Mouse (Mus musculus) hematopoietic stem cell, adult 5-6 weeks (primary cell): Measurements from ENCODE around the gene Crygd. TPM values are rescaled to one million over a fixed set of nuclear protein-coding genes. Genes with fewer than 3 reads are reported as not detected.
"Not testable (repeated sequence)": the region's sequence is repeated elsewhere in the genome, so short reads cannot be mapped to it uniquely, and the experiment has no call there.

ENCODE experiments used
- ATAC-seq, 2 experiments: fragments of 125-278 bp in 1 of 2; replicated peaks in 1 of 2; 2 replicates each; pipeline ENCODE4 v1.8.0; 2016 to 2017; ENCODE audit warnings: inconsistent platforms in 2 of 2, mild to moderate bottlenecking in 2 of 2, moderate number of reproducible peaks in 2 of 2, low read depth in 1 of 2, moderate TSS enrichment in 1 of 2; ENCODE audit not compliant: low FRiP score in 2 of 2, poor library complexity in 2 of 2, severe bottlenecking in 2 of 2, insufficient read depth in 1 of 2, low TSS enrichment in 1 of 2
- total RNA-seq: library from RNA; stranded (forward); fragments of 172-1452, 232-1000 nt; gene quantifications from 2 replicates; pipeline ENCODE4 v1.2.3, GENCODE M21; 2017

The Crygd gene
- total RNA-seq, 1 experiment from 2014 or later, result not detected

DNA sequence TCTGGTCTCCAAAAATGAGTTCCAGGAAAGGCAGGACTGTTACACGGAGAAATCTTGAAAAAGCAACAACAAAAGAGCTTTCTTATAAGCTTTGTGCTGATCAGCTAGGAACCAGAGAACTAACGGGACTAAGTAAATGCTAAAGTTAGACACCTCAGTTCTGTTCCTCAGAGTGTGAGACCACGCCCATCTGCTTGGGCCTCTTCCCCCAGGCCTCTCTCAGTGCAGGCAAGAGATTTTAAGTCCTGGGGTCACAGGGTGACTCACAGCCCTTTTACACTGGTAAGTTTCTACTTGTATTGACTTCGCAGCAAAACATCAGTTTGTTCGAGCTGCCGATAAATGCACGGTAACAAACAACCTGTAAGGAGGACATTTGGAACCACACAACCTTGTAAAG, 11.6 kb downstream of the Crygd start:
- ATAC-seq, result no peak

DNA sequence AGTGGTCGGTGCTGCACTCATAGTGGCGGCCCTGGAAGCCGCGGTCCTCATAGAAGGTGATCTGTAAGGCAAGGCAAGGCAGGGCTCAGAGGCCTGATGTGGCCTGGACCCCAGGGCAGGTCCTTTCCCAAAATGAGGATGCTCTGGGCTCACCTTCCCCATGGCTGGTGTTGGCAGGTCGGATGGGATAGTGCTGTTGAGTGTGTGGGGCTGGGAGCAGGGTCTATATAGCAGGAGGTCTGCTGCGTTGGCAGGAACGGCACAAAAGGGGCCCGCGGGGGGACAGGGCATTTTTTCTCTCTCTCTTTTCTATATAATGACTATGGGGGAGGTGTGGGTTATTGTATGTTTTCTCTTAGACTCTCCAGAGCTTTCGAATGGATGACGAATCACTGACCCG, 12.3 kb downstream of the Crygd start, which contains the start of gene Cryge:
Gene Cryge (minus strand): TSS at position 198 of the 400 bp plus-strand sequence.
- not testable (repeated sequence) for ATAC-seq

DNA sequence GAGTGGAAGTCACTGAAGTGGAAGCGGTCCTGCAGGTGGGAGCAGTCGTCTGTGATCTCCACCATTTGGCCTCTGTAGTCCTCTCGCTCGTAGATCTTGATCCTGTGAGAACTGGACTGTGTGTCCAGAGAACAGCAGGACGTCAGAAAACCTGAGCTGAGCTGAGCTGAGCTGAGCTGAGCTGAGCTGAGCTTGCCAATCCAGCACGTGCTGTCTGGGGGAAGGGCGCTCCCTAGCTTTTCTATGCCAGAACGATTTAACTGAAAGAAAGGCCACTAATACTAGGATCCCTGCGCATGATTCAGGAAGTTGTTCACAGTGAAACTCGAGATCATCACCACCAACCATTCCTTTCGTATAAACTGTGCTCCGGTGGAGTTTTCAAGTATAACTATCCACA, 14.5 kb downstream of the Crygd start:
- ATAC-seq, result no peak

DNA sequence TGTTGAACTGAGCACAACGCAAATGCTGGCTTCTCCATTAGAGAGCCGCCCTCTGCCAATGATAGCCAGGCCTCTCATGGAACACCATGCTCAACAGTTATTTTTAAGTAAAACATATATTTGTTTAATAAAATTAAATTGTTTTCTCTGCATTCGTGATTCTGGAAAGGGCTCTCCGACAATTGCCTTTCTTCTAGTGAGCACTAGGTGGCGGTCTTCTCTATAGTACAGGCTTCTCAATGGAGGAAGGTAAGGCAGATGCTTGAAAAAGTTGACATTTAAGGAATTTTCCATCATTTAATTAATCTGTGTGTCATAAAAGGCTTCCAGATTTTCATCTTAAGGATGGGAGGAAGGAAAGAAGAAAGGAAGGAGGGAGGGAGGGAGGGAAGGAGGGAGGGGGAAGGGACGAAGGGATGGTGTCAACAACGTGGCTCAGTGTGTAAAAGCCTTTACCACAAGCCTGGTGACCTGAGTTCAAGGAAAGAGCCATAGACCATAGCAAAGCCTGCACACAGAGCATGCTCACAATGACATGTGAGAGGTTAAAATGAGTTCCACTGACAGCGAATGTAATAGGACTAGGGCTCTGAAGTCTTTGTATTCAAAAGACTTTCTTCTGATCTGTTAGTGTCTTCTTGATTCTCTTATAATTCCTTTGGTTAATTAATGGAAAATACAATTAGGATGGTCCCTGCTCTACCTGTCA, 16.7 kb downstream of the Crygd start:
- peak in 1 of 2 experiments; percentile 56; a peak in 2 of 4 replicates for ATAC-seq

DNA sequence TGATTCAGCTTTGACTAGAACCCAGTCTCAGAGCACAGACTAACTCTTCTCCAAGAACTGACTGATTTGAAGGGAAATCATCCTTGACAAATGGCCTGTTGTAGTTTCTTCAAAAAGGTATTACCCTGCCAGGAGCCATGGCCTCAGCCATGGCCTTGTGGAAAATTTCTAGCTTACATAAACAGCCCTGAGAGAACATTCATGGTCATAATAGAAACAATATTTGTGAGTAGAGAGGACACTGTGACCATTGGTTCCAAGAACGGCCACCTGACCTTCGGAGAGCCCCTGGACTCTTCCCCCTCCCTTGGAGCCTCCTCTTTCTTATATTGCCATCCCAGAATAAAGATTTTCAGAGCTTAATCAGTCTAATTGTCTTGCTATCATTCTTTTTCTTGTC, 19.8 kb downstream of the Crygd start:
- no peak for ATAC-seq

DNA sequence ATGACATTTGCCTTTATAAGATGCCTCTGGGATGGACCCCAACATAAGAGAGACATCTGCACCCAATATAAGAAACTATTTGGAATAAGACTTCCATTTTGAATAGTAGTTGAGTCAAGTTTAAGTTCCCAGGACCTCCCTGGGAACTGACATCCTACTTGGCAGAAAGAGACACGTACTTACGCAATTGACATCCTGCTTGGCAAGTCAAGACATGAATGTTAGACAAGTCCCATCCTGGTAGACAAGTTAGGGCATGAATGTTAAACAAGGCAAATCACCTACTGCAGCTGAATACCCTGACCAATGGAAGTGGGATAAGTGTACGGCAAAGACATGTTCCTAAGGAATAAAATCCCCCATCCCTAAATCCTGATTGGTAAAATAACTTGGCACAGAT, 21.4 kb downstream of the Crygd start:
- no peak for ATAC-seq

DNA sequence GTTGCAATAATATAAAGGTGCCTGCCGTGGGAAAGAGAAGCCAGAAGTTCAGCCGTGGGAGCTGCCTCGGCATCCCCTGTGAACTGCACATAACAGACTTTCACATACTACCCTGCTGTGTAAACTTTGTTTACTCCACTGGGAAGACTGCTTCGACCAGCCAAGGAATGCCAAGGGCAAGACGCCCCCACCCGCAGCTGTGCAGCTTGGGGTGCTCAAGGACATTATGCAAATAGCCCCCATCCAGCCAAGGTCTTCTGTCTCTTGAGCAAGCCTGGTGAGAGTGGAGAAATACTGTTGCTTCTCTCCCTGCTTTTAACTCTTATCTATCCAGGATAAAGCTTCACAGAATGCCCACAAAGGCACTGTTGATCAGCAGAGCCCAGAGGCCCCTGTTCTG, 22.4 kb downstream of the Crygd start:
- ATAC-seq, result no peak

DNA sequence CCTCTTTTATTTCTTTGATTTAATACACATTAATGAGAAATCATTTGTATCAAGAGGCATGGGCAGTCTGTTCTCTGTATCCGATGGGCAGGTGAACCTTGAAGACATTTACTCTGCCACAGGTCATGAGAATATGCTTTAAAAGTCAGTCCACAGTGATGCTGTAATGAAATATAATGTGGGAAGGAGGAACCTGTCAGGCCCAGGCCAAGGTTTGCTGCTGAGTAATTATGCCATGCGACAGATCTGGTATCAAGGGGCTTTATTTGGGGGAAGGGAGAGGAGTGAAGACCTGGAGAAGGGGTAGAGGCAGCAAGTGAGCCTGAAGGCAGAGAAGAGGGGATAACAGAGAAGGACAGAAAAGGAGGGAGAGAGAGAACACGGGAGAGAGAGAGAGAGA, 23.6 kb downstream of the Crygd start:
- no peak for ATAC-seq

DNA sequence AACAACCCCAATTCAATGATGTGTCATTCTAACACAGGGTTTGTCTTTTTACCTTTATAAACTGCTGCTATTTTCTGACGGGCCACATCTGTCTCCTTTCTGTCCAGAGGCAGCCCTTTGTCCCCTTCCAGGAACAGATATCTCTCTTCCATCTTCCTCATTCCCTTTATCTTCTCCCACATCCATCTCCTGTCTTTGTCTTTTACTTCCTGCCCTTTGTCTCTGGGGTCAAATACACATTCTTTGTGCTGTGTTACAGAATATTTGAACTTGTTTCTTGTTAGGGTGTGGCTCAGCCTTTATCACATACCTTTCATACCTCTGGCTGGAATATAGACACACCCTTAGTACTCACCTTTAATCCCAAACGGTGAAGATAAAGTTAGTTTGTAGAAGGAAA, 25.7 kb downstream of the Crygd start:
- no peak for ATAC-seq

DNA sequence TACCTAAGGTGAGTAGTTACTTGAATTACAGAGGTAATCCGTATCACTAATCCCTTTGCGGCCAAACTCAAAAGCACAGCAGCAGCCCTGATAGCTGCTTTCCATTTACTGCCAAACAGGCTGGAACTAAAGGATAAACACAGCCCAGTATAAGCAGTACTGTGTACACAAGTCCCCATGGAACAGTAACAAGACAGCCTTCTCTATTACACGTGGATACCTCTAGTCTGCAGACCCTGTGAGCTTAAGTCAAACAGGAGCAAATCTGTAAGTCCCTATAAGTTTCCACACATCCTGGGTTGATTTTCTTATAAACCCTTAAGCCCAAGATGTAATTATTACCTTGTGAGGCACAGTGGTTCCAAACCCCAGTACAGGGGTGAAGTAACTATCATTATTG, 27.7 kb downstream of the Crygd start:
- ATAC-seq, result no peak

DNA sequence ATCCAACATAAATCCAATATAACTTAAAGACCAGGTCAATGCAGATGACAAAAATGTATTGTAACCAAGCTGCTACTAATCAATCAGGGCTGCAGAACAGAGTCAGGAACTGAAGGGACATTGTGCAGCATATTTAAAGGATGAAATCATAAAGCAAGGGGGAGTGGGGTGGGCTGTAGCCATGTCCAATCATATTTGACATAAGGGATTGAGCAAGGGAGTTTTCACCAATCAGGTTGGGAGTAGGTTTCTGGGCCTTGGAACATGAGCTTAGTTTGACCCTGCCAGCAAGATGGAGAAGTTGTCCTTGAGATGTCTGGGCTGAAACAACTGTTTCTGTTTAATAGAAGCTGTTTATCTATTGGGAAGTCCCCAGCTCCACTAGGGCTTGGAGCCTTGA, 30.6 kb downstream of the Crygd start, which contains the start of gene Akr1cl:
Gene Akr1cl (minus strand): TSS at position 119 of the 400 bp plus-strand sequence.
- no peak for ATAC-seq

DNA sequence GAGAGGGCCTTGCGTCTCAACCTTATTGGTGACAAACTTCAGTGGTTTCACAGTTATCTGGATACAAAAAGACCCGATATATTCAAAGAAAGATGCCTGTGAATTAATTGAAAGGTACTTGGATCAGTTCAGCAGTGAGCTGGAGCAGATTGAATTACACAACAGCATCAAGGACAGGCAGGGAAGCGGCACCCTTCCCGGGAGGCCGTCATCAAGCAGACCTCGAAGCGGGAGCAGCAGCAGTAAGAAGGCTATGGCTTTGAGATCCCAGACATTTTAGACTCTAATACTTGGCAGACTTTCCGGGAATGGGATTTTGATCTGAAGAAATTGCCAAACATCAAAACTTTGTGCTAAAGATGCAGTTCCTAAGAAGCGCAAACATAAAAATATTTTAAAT, 35.0 kb downstream of the Crygd start:
- ATAC-seq, result no peak

DNA sequence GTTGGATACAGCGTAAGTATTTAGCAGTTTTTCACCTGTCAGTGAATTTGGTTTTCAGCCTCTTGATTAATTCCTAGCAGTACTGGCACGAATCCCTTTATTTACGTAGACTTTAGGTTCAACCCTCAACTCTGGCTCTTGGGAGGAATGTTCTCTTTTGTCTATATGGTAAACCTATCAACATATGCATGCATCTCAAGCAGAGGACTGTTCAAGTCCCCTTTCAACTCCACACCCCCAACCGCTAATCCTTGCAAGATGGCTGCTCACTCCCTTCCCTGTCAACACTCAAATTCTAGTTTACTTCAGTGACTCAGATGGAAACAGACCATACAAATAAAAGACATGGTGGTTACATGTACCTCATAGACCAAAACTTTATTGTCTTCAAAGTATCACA, 50.5 kb downstream of the Crygd start:
- ATAC-seq, result no peak

Other genes starting within 250 kb of the Crygd start
- 9.0 and 14.4 TPM in 2 replicates for gene Plekhm3, start 106.6 kb downstream of the Crygd start, total RNA-seq
- gene Akr1cl, start 30.7 kb downstream of the Crygd start, total RNA-seq, result not detected in 2 replicates
- gene Cryge, start 12.3 kb downstream of the Crygd start, total RNA-seq, result not detected in 2 replicates
- gene Crygc, start 10.2 kb upstream of the Crygd start, total RNA-seq, result not detected in 2 replicates
- gene Crygb, start 18.8 kb upstream of the Crygd start, total RNA-seq, result not detected in 2 replicates
- not detected in 2 replicates for gene Cryga, start 39.9 kb upstream of the Crygd start, total RNA-seq
- not detected in 2 replicates for gene Gm28845, start 56.1 kb upstream of the Crygd start, total RNA-seq
- 1.4 TPM in 1 of 2 replicates, not detected in the other for gene D630023F18Rik, start 59.8 kb upstream of the Crygd start, total RNA-seq
- 49.5 and 49.6 TPM in 2 replicates for gene Idh1, start 123.0 kb upstream of the Crygd start, total RNA-seq
- 29.1 and 30.1 TPM in 2 replicates for gene Pikfyve, start 123.2 kb upstream of the Crygd start, total RNA-seq
- not detected in 2 replicates for gene Pth2r, start 218.6 kb upstream of the Crygd start, total RNA-seq